Mouse (Mus musculus) lung, postnatal 25 days (tissue): ENCODE data around the gene Atp13a4.

Source experiments
- DNase-seq: peaks from one replicate; pipeline ENCODE4 v3.0.0; 2022; ENCODE audit warnings: low spot score

Gene Atp13a4

GRCm38 (mm10) chr16:29544829-29545228, at the start of gene Atp13a4:
Gene Atp13a4, minus strand, starts transcription at chr16:29544864.
- DNase-seq: no peak

- DNase-seq: no peak
Observed at GRCm38 (mm10) chr16:29592171-29592570, 47.5 kb upstream of the Atp13a4 start.

- no peak for DNase-seq
Observed at GRCm38 (mm10) chr16:29579787-29580176, 35.1 kb upstream of the Atp13a4 start.

- peak; percentile 95 for DNase-seq
Observed at GRCm38 (mm10) chr16:29579167-29579786, 34.6 kb upstream of the Atp13a4 start, which contains the start of gene Opa1. Gene Opa1, plus strand, starts transcription at chr16:29579334.

GRCm38 (mm10) chr16:29575620-29576019, 31.0 kb upstream of the Atp13a4 start:
- no peak for DNase-seq

GRCm38 (mm10) chr16:29574013-29574412, 29.3 kb upstream of the Atp13a4 start:
- DNase-seq: no peak

- peak; percentile 49 for DNase-seq
Observed at GRCm38 (mm10) chr16:29560869-29561268, 16.2 kb upstream of the Atp13a4 start.

GRCm38 (mm10) chr16:29560454-29560853, 15.8 kb upstream of the Atp13a4 start:
- DNase-seq: no peak

- DNase-seq: no peak
Observed at GRCm38 (mm10) chr16:29559667-29560066, 15.0 kb upstream of the Atp13a4 start.

- DNase-seq: no peak
Observed at GRCm38 (mm10) chr16:29541261-29541683, 3.4 kb downstream of the Atp13a4 start.

GRCm38 (mm10) chr16:29539906-29540305, 4.8 kb downstream of the Atp13a4 start:
- no peak for DNase-seq

GRCm38 (mm10) chr16:29536411-29537204, 8.1 kb downstream of the Atp13a4 start:
- no peak for DNase-seq

GRCm38 (mm10) chr16:29535866-29536265, 8.8 kb downstream of the Atp13a4 start:
- DNase-seq: no peak

GRCm38 (mm10) chr16:29533641-29534040, 11.0 kb downstream of the Atp13a4 start:
- no peak for DNase-seq

- peak; percentile 50 for DNase-seq
Observed at GRCm38 (mm10) chr16:29527085-29527484, 17.6 kb downstream of the Atp13a4 start.

GRCm38 (mm10) chr16:29526585-29526984, 18.1 kb downstream of the Atp13a4 start:
- DNase-seq: no peak

- no peak for DNase-seq
Observed at GRCm38 (mm10) chr16:29512495-29512894, 32.2 kb downstream of the Atp13a4 start.

- DNase-seq: no peak
Observed at GRCm38 (mm10) chr16:29510743-29511142, 33.9 kb downstream of the Atp13a4 start.

- no peak for DNase-seq
Observed at GRCm38 (mm10) chr16:29509881-29510280, 34.8 kb downstream of the Atp13a4 start.

- no peak for DNase-seq
Observed at GRCm38 (mm10) chr16:29504671-29505070, 40.0 kb downstream of the Atp13a4 start.

GRCm38 (mm10) chr16:29504198-29504597, 40.5 kb downstream of the Atp13a4 start:
- DNase-seq: no peak

- no peak for DNase-seq
Observed at GRCm38 (mm10) chr16:29491031-29491430, 53.6 kb downstream of the Atp13a4 start.

- no peak for DNase-seq
Observed at GRCm38 (mm10) chr16:29481439-29481838, 63.2 kb downstream of the Atp13a4 start.
